Mouse (Mus musculus) G1E (cell line): ENCODE results near the gene Atrnl1. TPM values are rescaled to one million over a fixed set of nuclear protein-coding genes. Genes with fewer than 3 reads are reported as not detected.

ENCODE experiments used
- ATAC-seq: 2 replicates; pipeline ENCODE4 v1.8.0; 2016; ENCODE audit warnings: mild to moderate bottlenecking; ENCODE audit not compliant: insufficient number of reproducible peaks, poor library complexity, low FRiP score, severe bottlenecking; ENCODE audit errors: extremely low read depth
- DNase-seq: peaks from one replicate; pipeline ENCODE4 v3.0.0; 2012; ENCODE audit warnings: low spot score
- H3K27me3 ChIP-seq: 2 replicates; pipeline ENCODE4 v1.6.1; 2012; ENCODE audit warnings: mild to moderate bottlenecking, low read length, inconsistent platforms; ENCODE audit not compliant: insufficient read depth
- H3K36me3 ChIP-seq: replicated peaks from 2 replicates; pipeline ENCODE3; 2012; ENCODE audit warnings: mild to moderate bottlenecking, inconsistent platforms
- H3K4me1 ChIP-seq: 2 replicates; pipeline ENCODE4 v1.6.1; 2012; ENCODE audit warnings: low read depth, low read length, inconsistent platforms, mixed read lengths; ENCODE audit not compliant: insufficient read depth
- H3K4me3 ChIP-seq: 2 replicates; pipeline ENCODE4 v1.5.1; 2012; ENCODE audit warnings: low read depth, mild to moderate bottlenecking, inconsistent platforms, low read length, moderate library complexity, mixed read lengths
- H3K9me3 ChIP-seq: replicated peaks from 2 replicates; pipeline ENCODE4 v1.6.1; 2012; ENCODE audit warnings: inconsistent platforms
- CTCF ChIP-seq: IDR thresholded peaks from 2 replicates; pipeline ENCODE4 v1.5.1; 2012; ENCODE audit warnings: low read depth, low read length, inconsistent platforms, mixed read lengths
- GATA1 ChIP-seq: IDR thresholded peaks from 2 replicates; pipeline ENCODE4 v1.6.1; 2012; ENCODE audit warnings: borderline replicate concordance, low read length, inconsistent platforms, mixed read lengths
- GATA2 ChIP-seq: IDR thresholded peaks from 2 replicates; pipeline ENCODE4 v1.6.1; 2012; ENCODE audit warnings: low read depth, low read length, inconsistent platforms, borderline replicate concordance
- POLR2AphosphoS5 ChIP-seq: IDR thresholded peaks from 2 replicates; pipeline ENCODE4 v1.6.1; 2012; ENCODE audit warnings: low read depth, low read length, inconsistent platforms; ENCODE audit not compliant: insufficient replicate concordance
- TAL1 ChIP-seq: conservative IDR thresholded peaks from 2 replicates; pipeline ENCODE4 v1.6.1; 2012; ENCODE audit warnings: low read depth, low read length, inconsistent platforms, mixed read lengths
- polyA plus RNA-seq: library from polyadenylated mRNA; stranded (reverse); fragments of >175 nt; gene quantifications from 2 replicates; pipeline ENCODE4 v1.2.3, GENCODE M21; 2012
- total RNA-seq, 2 experiments: library from RNA; stranded (forward) in 1 of 2; stranded (reverse) in 1 of 2; fragments of 200-1000 nt in 1 of 2; fragments of >200 nt in 1 of 2; fragmentation: Nextera tagmentation in 1 of 2; gene quantifications; 2 replicates each; pipeline ENCODE4 v1.2.3; 2014 to 2017

The Atrnl1 gene
- total and polyA plus RNA-seq, 3 experiments = 0.52 to 5.8 (median 3.2) TPM

GRCm38 (mm10) chr19:57576836-57577235 lies 34.0 kb upstream of the Atrnl1 start:
- no peaks in the 10 kb centered on the region for H3K9me3 ChIP-seq
- no peak overlapping the region for H3K4me3 ChIP-seq
- H3K4me1 ChIP-seq = no peaks in the 10 kb centered on the region
- H3K36me3 ChIP-seq = no peaks in the 10 kb centered on the region
- ATAC-seq (no peak), DNase-seq (no peak)
- no peaks in the 10 kb centered on the region for H3K27me3 ChIP-seq
- TF ChIP-seq TAL1 (no peak), GATA2 (no peak), POLR2AphosphoS5 (no peak), CTCF (no peak), GATA1 (no peak)

GRCm38 (mm10) chr19:57577256-57577655 lies 33.6 kb upstream of the Atrnl1 start:
- Histone ChIP-seq H3K4me1 (no peaks in the 10 kb centered on the region), H3K36me3 (no peaks in the 10 kb centered on the region), H3K27me3 (no peaks in the 10 kb centered on the region; the same call in 1 of the 2 replicates), H3K4me3 (no peak overlapping the region), H3K9me3 (no peaks in the 10 kb centered on the region)
- no peak for DNase-seq
- no peak for ATAC-seq
- TF ChIP-seq GATA2 (no peak), TAL1 (no peak), POLR2AphosphoS5 (no peak), CTCF (no peak), GATA1 (no peak)

GRCm38 (mm10) chr19:57580962-57581361 lies 29.9 kb upstream of the Atrnl1 start:
- Histone ChIP-seq H3K4me1 (no peaks in the 10 kb centered on the region), H3K36me3 (no peaks in the 10 kb centered on the region), H3K27me3 (no peaks in the 10 kb centered on the region; the same call in 1 of the 2 replicates), H3K4me3 (no peak overlapping the region), H3K9me3 (no peaks in the 10 kb centered on the region)
- DNase-seq (no peak), ATAC-seq (no peak)
- no peak for TF ChIP-seq POLR2AphosphoS5
- no peak for TF ChIP-seq GATA2
- TF ChIP-seq TAL1 = no peak
- TF ChIP-seq GATA1 = no peak
- TF ChIP-seq CTCF = no peak

- H3K36me3 ChIP-seq = no peaks in the 10 kb centered on the region
- no peak overlapping the region for H3K4me3 ChIP-seq
- DNase-seq = no peak
- H3K4me1 ChIP-seq = no peaks in the 10 kb centered on the region
- no peaks in the 10 kb centered on the region for H3K9me3 ChIP-seq
- no peak for ATAC-seq
- no peak for TF ChIP-seq GATA2
- no peak for TF ChIP-seq POLR2AphosphoS5
- TF ChIP-seq GATA1 = no peak
- TF ChIP-seq CTCF = no peak
- TF ChIP-seq TAL1 = no peak
- H3K27me3 ChIP-seq = peaks cover 5% of the 10 kb centered on the region
These were observed 25.5 kb upstream of the Atrnl1 start for GRCm38 (mm10) chr19:57585231-57585792.

DNA sequence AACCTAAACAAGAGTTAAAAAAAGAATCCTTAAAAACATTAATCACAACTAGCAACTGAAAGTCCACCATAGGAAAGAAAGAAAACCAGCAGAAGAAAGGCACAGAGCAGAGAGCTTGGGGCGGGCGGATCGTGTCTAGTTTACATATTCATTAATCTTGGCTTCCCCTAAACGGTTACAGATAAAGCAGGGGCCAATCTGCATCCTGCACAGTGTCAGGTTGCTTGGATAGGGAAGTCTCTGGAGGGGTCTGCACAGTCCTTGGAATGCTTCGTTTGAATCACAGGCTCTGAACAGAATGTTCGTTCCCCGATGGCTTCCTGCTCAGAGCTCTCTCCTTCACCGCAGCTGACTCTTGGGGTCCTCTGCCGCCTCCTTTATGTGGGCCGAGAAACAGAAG lies 24.7 kb upstream of the Atrnl1 start:
- Histone ChIP-seq H3K36me3 (no peaks in the 10 kb centered on the region), H3K4me3 (no peak overlapping the region), H3K4me1 (no peaks in the 10 kb centered on the region), H3K27me3 (peaks cover 5% of the 10 kb centered on the region), H3K9me3 (no peaks in the 10 kb centered on the region)
- DNase-seq (no peak), ATAC-seq (no peak)
- TF ChIP-seq CTCF = no peak
- no peak for TF ChIP-seq GATA1
- TF ChIP-seq GATA2 = no peak
- no peak for TF ChIP-seq TAL1

- ATAC-seq (no peak), DNase-seq (no peak)
- no peaks in the 10 kb centered on the region for H3K4me1 ChIP-seq
- no peak for TF ChIP-seq POLR2AphosphoS5
- TF ChIP-seq GATA1 = no peak
- no peak for TF ChIP-seq CTCF
- no peak for TF ChIP-seq TAL1
- TF ChIP-seq GATA2 = no peak
- no peak overlapping the region for H3K4me3 ChIP-seq
- H3K36me3 ChIP-seq = no peaks in the 10 kb centered on the region
- peaks cover 5% of the 10 kb centered on the region for H3K27me3 ChIP-seq
- H3K9me3 ChIP-seq = no peaks in the 10 kb centered on the region
These were observed 21.3 kb upstream of the Atrnl1 start for GRCm38 (mm10) chr19:57589516-57589915.

GRCm38 (mm10) chr19:57590895-57591294 lies 19.9 kb upstream of the Atrnl1 start:
- no peaks in the 10 kb centered on the region for H3K36me3 ChIP-seq
- H3K4me1 ChIP-seq = no peaks in the 10 kb centered on the region
- no peak overlapping the region for H3K4me3 ChIP-seq
- H3K27me3 ChIP-seq = peaks cover 5% of the 10 kb centered on the region
- H3K9me3 ChIP-seq = no peaks in the 10 kb centered on the region
- ATAC-seq (no peak), DNase-seq (no peak)
- TF ChIP-seq GATA2 = no peak
- TF ChIP-seq GATA1 = no peak
- TF ChIP-seq POLR2AphosphoS5 = no peak
- no peak for TF ChIP-seq TAL1
- no peak for TF ChIP-seq CTCF
